In genomic region chr10:116771215-116771935, GRCm38 (mm10) we compare ENCODE assay signal across 12 mouse cellular contexts.
DNase-seq lines count a peak whose midpoint lies in the region; ATAC-seq and TF ChIP-seq lines count a peak whose summit lies in the region.
"Had no signal": no experiment of that assay in that cellular context is flagged by ENCODE, and none has a peak within 500 bp of the region (broad histone marks: within the 10 kb centered on the region; RNA-seq: fewer than 3 reads in every experiment).

No protein-coding gene starts in this region.

- no peak overlapping the region for H3K4me3 ChIP-seq in limb, embryonic 14.5 days (replicated peaks; ENCODE audit: low read length)
- H3K4me3 ChIP-seq in limb, embryonic 10.5 days = no peak overlapping the region
- H3K4me3 ChIP-seq in kidney, adult 2 months (ENCODE audit: insufficient read depth, low read depth, low read length) = 0 out of 2 replicates have a peak overlapping the region, but pooled peaks have one; percentile 1
- H3K4me3 ChIP-seq in neural tube, embryonic 15.5 days (replicated peaks) = no peak overlapping the region
- no peak overlapping the region for H3K4me3 ChIP-seq in left cerebral cortex, adult 2 months
- H3K4me3 ChIP-seq: embryonic facial prominence, embryonic 13.5 days; limb, embryonic 12.5 days; neural tube, embryonic 12.5 days had no signal

- H3K9ac ChIP-seq in limb, embryonic 14.5 days (ENCODE audit: low read depth, low read length, severe bottlenecking) = no peak overlapping the region
- no peak overlapping the region for H3K9ac ChIP-seq in neural tube, embryonic 15.5 days (replicated peaks)
- H3K9ac ChIP-seq: embryonic facial prominence, embryonic 13.5 days; limb, embryonic 12.5 days; neural tube, embryonic 12.5 days had no signal

- peak; percentile 58 for DNase-seq in limb, embryonic 14.5 days (ENCODE audit: low spot score)
- DNase-seq in limb, embryonic 10.5 days (ENCODE audit: low spot score) = no peak
- DNase-seq in cerebellum, postnatal 25 days = peak; percentile 40 to 64
- peak; percentile 89 for DNase-seq in kidney, adult 2 months
- DNase-seq in left cerebral cortex, adult 2 months (ENCODE audit: extremely low spot score in 1 of 2, low spot score in 2 of 2) = no peak
- no peak for DNase-seq in spleen, adult 18-20 months
- DNase-seq in yolk sac, embryonic 10.5 days (ENCODE audit: low spot score) = no peak

- no peak for TF ChIP-seq CTCF in kidney, adult 2 months (conservative IDR thresholded peaks at IDR 0.05; ENCODE audit: insufficient read depth, insufficient read length, low read depth, low read length)
- no peak for TF ChIP-seq CTCF in left cerebral cortex, adult 2 months (IDR thresholded peaks at IDR 0.05)

- H3K4me1 ChIP-seq in limb, embryonic 14.5 days (ENCODE audit: control insufficient read depth, insufficient read depth, low read length) = peaks cover 12% of the 10 kb centered on the region
- peaks cover 17% of the 10 kb centered on the region for H3K4me1 ChIP-seq in limb, embryonic 10.5 days
- no peaks in the 10 kb centered on the region; the same call in 1 of the 2 replicates for H3K4me1 ChIP-seq in kidney, adult 2 months (ENCODE audit: control insufficient read depth, insufficient read depth, low read length)
- peaks cover 22% of the 10 kb centered on the region for H3K4me1 ChIP-seq in neural tube, embryonic 15.5 days

- TF ChIP-seq POLR2A in limb, embryonic 14.5 days (IDR thresholded peaks at IDR 0.05; ENCODE audit: borderline replicate concordance, extremely low read depth, insufficient read depth, insufficient read length) = no peak
- no peak for TF ChIP-seq POLR2A in kidney, adult 2 months (IDR thresholded peaks at IDR 0.05; ENCODE audit: low read depth, low read length)

- intact Hi-C loops in left cerebral cortex, adult 2 months (cut with DNase I) = no loop called here

- no peaks in the 10 kb centered on the region for H3K27me3 ChIP-seq in limb, embryonic 14.5 days (ENCODE audit: control insufficient read depth, insufficient read depth, low read length)
- H3K27me3 ChIP-seq in limb, embryonic 10.5 days (ENCODE audit: low read depth, poor library complexity, severe bottlenecking) = no peaks in the 10 kb centered on the region
- no peaks in the 10 kb centered on the region for H3K27me3 ChIP-seq in kidney, adult 2 months (replicated peaks; ENCODE audit: control insufficient read depth, insufficient read depth, low read length)
- no peaks in the 10 kb centered on the region for H3K27me3 ChIP-seq in neural tube, embryonic 15.5 days (replicated peaks)
- H3K27me3 ChIP-seq: embryonic facial prominence, embryonic 13.5 days; limb, embryonic 12.5 days; neural tube, embryonic 12.5 days had no signal

- no peaks in the 10 kb centered on the region for H3K9me3 ChIP-seq in limb, embryonic 14.5 days (ENCODE audit: control insufficient read depth, low read length)
- H3K9me3 ChIP-seq in limb, embryonic 10.5 days (replicated peaks) = no peaks in the 10 kb centered on the region
- H3K9me3 ChIP-seq in neural tube, embryonic 15.5 days (replicated peaks) = no peaks in the 10 kb centered on the region
- H3K9me3 ChIP-seq: embryonic facial prominence, embryonic 13.5 days; limb, embryonic 12.5 days; neural tube, embryonic 12.5 days had no signal

- WGBS in limb, embryonic 14.5 days = 72% methylated on average over 21 of the region's 21 CpGs
- WGBS in limb, embryonic 10.5 days = 91% methylated on average over 21 of the region's 21 CpGs
- 38% methylated on average over 21 of the region's 21 CpGs for WGBS in kidney, adult 2 months
- WGBS in neural tube, embryonic 15.5 days = 72% methylated on average over 21 of the region's 21 CpGs

- no peaks in the 10 kb centered on the region for H3K36me3 ChIP-seq in limb, embryonic 14.5 days (ENCODE audit: control insufficient read depth, insufficient read depth, low read length)
- no peaks in the 10 kb centered on the region for H3K36me3 ChIP-seq in limb, embryonic 10.5 days
- H3K36me3 ChIP-seq in kidney, adult 2 months (ENCODE audit: control insufficient read depth, insufficient read depth, low read length) = no peaks in the 10 kb centered on the region
- no peaks in the 10 kb centered on the region for H3K36me3 ChIP-seq in neural tube, embryonic 15.5 days
- H3K36me3 ChIP-seq: embryonic facial prominence, embryonic 13.5 days; G1E; limb, embryonic 12.5 days; neural tube, embryonic 12.5 days had no signal

- no peak overlapping the region for H3K27ac ChIP-seq in limb, embryonic 14.5 days (replicated peaks; ENCODE audit: low read depth, low read length)
- H3K27ac ChIP-seq in limb, embryonic 10.5 days = no peak overlapping the region
- H3K27ac ChIP-seq in kidney, adult 2 months (ENCODE audit: insufficient read depth, low read depth, low read length) = peak overlapping the region; percentile 71; the same call in 1 of the 2 replicates
- H3K27ac ChIP-seq in neural tube, embryonic 15.5 days (replicated peaks) = no peak overlapping the region
- no peak overlapping the region for H3K27ac ChIP-seq in left cerebral cortex, adult 2 months
- H3K27ac ChIP-seq: embryonic facial prominence, embryonic 13.5 days; limb, embryonic 12.5 days; neural tube, embryonic 12.5 days had no signal

- ATAC-seq in limb, embryonic 14.5 days (ENCODE audit: low FRiP score, low read depth) = 0 out of 2 replicates have a peak, but pooled peaks have one; percentile 10
- peak; percentile 7; the same call in 1 of the 2 replicates for ATAC-seq in neural tube, embryonic 15.5 days (ENCODE audit: low FRiP score)

- no peak overlapping the region for H3K4me2 ChIP-seq in limb, embryonic 14.5 days (replicated peaks; ENCODE audit: low read depth, low read length, severe bottlenecking)
- peak overlapping the region; percentile 5; the same call in 1 of the 2 replicates for H3K4me2 ChIP-seq in neural tube, embryonic 15.5 days
- H3K4me2 ChIP-seq: embryonic facial prominence, embryonic 13.5 days; limb, embryonic 12.5 days; neural tube, embryonic 12.5 days had no signal

Comparison
In these comparisons a context has a peak if more than half of its experiments do, and no peak if none do; other contexts are left out.
1. DNase-seq: peak in limb, embryonic 14.5 days (single experiment), cerebellum, postnatal 25 days (2 of 2) and kidney, adult 2 months (single experiment); none in limb, embryonic 10.5 days (single experiment), left cerebral cortex, adult 2 months (0 of 2), spleen, adult 18-20 months (0 of 2) and yolk sac, embryonic 10.5 days (single experiment).